Mouse (Mus musculus) spleen, postnatal 10 days (tissue): Measurements from ENCODE around the gene Klra4.
"Not testable (repeated sequence)": the region's sequence is repeated elsewhere in the genome, so short reads cannot be mapped to it uniquely, and the experiment has no call there.

Source experiments
- DNase-seq, 2 experiments: peaks; one replicate each; pipeline ENCODE4 v3.0.0; 2021 to 2022; ENCODE audit warnings: low spot score in 2 of 2

Gene Klra4

GRCm38 (mm10) chr6:130067171-130067570 is at the start of gene Klra4:
Gene Klra4 (minus strand): TSS chr6:130067271.
- not testable (repeated sequence) for DNase-seq

- no peak for DNase-seq
These were observed 43.4 kb upstream of the Klra4 start for GRCm38 (mm10) chr6:130110485-130110884.

- DNase-seq = not testable (repeated sequence)
These were observed 35.7 kb upstream of the Klra4 start for GRCm38 (mm10) chr6:130102743-130103142.

GRCm38 (mm10) chr6:130092336-130092948 is 25.4 kb upstream of the Klra4 start:
- no peak for DNase-seq

DNA sequence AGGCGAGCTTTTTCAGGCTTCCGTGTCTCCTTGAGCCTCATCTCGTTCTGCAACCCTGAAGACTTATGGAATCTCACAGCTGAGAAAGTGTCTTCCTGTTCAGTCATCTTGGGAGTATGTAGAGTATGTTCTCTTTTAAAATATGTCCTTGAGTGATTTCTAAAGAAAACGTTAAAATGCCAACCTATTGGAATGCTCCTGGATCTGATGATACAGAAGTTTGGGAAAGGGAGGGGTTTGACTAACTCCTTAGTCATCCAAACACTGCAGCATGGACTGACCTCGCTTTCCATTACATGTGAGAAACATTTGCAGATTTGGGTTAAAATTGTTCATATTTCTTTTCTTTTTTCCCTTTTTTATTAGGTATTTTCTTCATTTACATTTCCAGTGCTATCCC is 1.9 kb downstream of the Klra4 start:
- no peak for DNase-seq

DNA sequence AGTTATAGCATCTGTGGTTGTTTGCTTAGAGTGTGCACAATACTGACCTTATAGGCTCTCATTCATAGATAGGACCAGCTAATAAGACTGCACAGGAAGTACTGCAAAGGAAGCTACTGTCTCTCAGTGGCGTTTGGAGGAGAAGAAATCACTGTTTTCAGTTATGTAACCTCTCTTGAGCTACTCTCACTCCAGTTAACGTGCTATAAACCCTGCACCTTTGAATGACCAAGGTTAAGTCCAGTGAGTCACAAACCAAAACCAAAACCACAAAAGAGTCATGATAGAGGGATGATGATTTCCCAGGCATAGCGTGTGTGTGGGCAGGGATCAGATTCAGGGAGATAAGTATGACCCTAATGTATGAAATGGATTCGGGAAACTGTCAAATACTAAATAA is 31.9 kb downstream of the Klra4 start:
- not testable (repeated sequence) for DNase-seq

DNA sequence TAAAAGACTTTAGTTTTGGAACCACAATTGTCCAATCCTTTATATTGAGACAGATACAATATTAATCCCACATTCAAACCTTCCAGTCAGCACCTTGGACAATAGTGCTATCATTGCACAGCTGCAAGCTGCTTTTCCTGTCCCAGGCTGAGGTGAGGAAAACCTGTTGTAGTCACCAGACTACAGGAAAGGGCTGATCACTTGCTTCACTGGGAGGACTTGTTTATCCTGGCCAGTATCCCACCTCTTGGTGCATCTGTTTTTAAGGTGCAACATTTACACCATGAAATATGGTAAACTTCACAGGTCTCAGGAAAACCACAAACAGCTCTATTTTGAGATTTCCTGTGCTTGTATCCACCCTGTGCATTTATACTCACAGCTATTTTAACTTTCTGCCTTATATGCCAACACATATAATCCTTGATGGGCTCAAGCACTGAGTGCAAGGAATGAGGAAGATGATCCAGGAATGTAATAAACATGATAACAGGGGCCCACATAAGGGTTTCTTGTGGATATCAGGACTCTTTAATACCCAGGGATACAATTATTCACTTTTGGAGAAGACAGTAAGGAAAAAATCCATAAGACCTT is 35.5 kb downstream of the Klra4 start:
- not testable (repeated sequence) for DNase-seq

GRCm38 (mm10) chr6:130026854-130027253 is 40.2 kb downstream of the Klra4 start, which contains the start of gene Klra6:
Gene Klra6 (minus strand): TSS chr6:130026954.
- DNase-seq = no peak
